Mouse (Mus musculus): Measurements from ENCODE around the gene Tanc1.

GRCm38 (mm10) chr2:59625927-59626326 is 14.1 kb downstream of the Tanc1 start:
- TF ChIP-seq GATA1 (IDR thresholded peaks at IDR 0.05; ENCODE audit: low read length) (no peak), TAL1 (IDR thresholded peaks at IDR 0.05; ENCODE audit: low read length) (no peak)
